Mouse (Mus musculus) ES-Bruce4 (cell line): Measurements from ENCODE around the gene Mcfd2.

ENCODE experiments used
- CTCF ChIP-seq: IDR thresholded peaks from one replicate; pipeline ENCODE4 v1.8.1; 2011; ENCODE audit warnings: low read depth, low read length
- EP300 ChIP-seq: IDR thresholded peaks from 2 replicates; pipeline ENCODE4 v1.6.1; 2011; ENCODE audit warnings: low read depth, low read length; ENCODE audit not compliant: insufficient read depth
- POLR2A ChIP-seq: IDR thresholded peaks from one replicate; pipeline ENCODE4 v1.8.1; 2011; ENCODE audit warnings: low read length; ENCODE audit not compliant: insufficient read depth

DNA sequence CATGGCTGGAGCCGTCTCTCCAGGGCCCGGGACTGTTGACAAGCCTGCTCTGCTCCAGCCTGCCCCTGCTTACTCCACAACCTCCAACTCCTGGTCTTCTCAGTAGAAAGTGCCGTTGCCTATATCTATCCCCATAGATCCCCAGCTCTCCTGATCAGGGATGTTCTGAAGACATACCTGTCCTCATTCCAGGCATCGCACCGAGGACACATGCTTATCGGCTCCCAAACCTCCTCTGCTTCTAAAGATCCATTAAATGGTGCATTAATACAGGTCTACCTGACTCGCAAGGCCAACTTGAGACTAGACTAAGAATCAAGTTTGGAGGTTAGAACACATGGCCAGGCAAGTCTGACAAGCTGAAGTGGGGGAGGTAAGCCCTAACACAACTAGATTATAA lies 51.2 kb downstream of the Mcfd2 start:
- no peak for TF ChIP-seq CTCF
- no peak for TF ChIP-seq POLR2A
- TF ChIP-seq EP300 = no peak
